10 mouse cellular contexts compared by ENCODE assay signal in the genomic region with DNA sequence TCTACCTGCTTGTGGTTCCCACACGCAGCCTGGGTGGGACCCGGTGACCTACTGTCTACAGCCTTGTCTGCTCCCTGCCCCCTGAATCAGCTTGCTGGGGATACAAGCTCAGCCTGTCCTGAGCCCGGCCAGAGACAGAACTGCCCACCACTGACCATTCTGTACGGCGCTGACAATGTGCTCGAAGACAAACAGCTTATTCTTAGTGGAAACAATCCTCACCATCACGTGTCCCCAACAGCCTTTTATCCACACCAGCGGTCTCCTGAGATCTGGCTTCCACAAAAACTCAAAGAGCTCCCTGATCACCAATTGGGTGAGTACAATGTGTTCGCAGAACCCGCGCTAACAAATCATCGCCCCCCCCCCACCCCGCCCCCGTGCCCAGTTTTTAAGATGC. TPM values are rescaled to one million over a fixed set of nuclear protein-coding genes. Genes with fewer than 3 reads are reported as not detected.
A peak's percentile ranks its signal among the peaks of the same experiment; 100 is the strongest.
DNase-seq lines count a peak whose midpoint lies in the region; ATAC-seq and TF ChIP-seq lines count a peak whose summit lies in the region.
"Had no signal": no experiment of that assay in that cellular context is flagged by ENCODE, and none has a peak within 500 bp of the region (broad histone marks: within the 10 kb centered on the region; RNA-seq: fewer than 3 reads in every experiment).

No protein-coding gene starts in this region.

- no peak overlapping the region for H3K4me3 ChIP-seq in forebrain, postnatal 0 days (ENCODE audit: low read depth, low read length)
- no peak overlapping the region for H3K4me3 ChIP-seq in liver, embryonic 16.5 days (ENCODE audit: low read depth, low read length)
- H3K4me3 ChIP-seq in intestine, embryonic 16.5 days (ENCODE audit: low read length) = no peak overlapping the region

- peaks cover 10% of the 10 kb centered on the region; the same call in 1 of the 2 replicates for H3K4me1 ChIP-seq in forebrain, postnatal 0 days (ENCODE audit: insufficient read depth)
- H3K4me1 ChIP-seq in liver, embryonic 16.5 days (ENCODE audit: control insufficient read depth, low read depth, low read length) = peaks cover 20% of the 10 kb centered on the region
- peaks cover 8% of the 10 kb centered on the region; the same call in 1 of the 2 replicates for H3K4me1 ChIP-seq in intestine, embryonic 16.5 days (ENCODE audit: control insufficient read depth, insufficient read depth, low read length)

- H3K27ac ChIP-seq in forebrain, postnatal 0 days (ENCODE audit: low read depth, low read length) = no peak overlapping the region
- no peak overlapping the region for H3K27ac ChIP-seq in liver, embryonic 16.5 days (ENCODE audit: low read length)
- H3K27ac ChIP-seq in intestine, embryonic 16.5 days (ENCODE audit: low read length) = no peak overlapping the region

- H3K4me2 ChIP-seq in forebrain, postnatal 0 days (ENCODE audit: low read depth) = 0 out of 2 replicates have a peak overlapping the region, but pooled peaks have one; percentile 100
- H3K4me2 ChIP-seq in liver, embryonic 16.5 days (ENCODE audit: low read depth, low read length) = 0 out of 2 replicates have a peak overlapping the region, but pooled peaks have one; percentile 99
- H3K4me2 ChIP-seq in intestine, embryonic 16.5 days (ENCODE audit: low read depth, low read length) = no peak overlapping the region

- H3K9me3 ChIP-seq in forebrain, postnatal 0 days (ENCODE audit: low read length) = no peaks in the 10 kb centered on the region
- no peaks in the 10 kb centered on the region for H3K9me3 ChIP-seq in liver, embryonic 16.5 days (replicated peaks; ENCODE audit: control insufficient read depth, low read length)
- no peaks in the 10 kb centered on the region for H3K9me3 ChIP-seq in intestine, embryonic 16.5 days (ENCODE audit: control insufficient read depth, low read length)

- no peak for TF ChIP-seq CTCF in forebrain, postnatal 0 days (IDR thresholded peaks at IDR 0.05; ENCODE audit: low read depth)

- peak; percentile 23 for DNase-seq in right cerebral cortex, adult 18-20 months
- no peak for DNase-seq in right cerebral cortex, postnatal 10 days (ENCODE audit: low spot score in 2 of 2)
- DNase-seq in forebrain, postnatal 0 days = no peak
- DNase-seq in spleen, postnatal 14 days (ENCODE audit: low spot score in 2 of 2) = no peak
- no peak for DNase-seq in cerebellum, adult 8-10 months
- DNase-seq: cerebellum, adult 11 months; gastrocnemius, postnatal 36 days had no signal

- H3K27me3 ChIP-seq in forebrain, postnatal 0 days (ENCODE audit: insufficient read depth, low read length) = peaks cover 22% of the 10 kb centered on the region; the same call in 1 of the 2 replicates
- H3K27me3 ChIP-seq in liver, embryonic 16.5 days (ENCODE audit: control insufficient read depth, insufficient read depth, low read depth, low read length) = peaks cover 14% of the 10 kb centered on the region; the same call in 1 of the 2 replicates
- H3K27me3 ChIP-seq in intestine, embryonic 16.5 days (replicated peaks; ENCODE audit: control insufficient read depth, insufficient read depth, low read length) = peaks cover 31% of the 10 kb centered on the region
- H3K27me3 ChIP-seq: Patski had no signal

- 11% methylated on average over 14 of the region's 14 CpGs for WGBS in forebrain, postnatal 0 days
- 52% methylated on average over 14 of the region's 14 CpGs for WGBS in liver, embryonic 16.5 days (ENCODE audit: insufficient replicate concordance)
- WGBS in intestine, embryonic 16.5 days = 45% methylated on average over 14 of the region's 14 CpGs

- H3K36me3 ChIP-seq in forebrain, postnatal 0 days (ENCODE audit: insufficient read depth) = no peaks in the 10 kb centered on the region
- H3K36me3 ChIP-seq in liver, embryonic 16.5 days (ENCODE audit: control insufficient read depth, insufficient read depth) = no peaks in the 10 kb centered on the region
- H3K36me3 ChIP-seq in intestine, embryonic 16.5 days (ENCODE audit: control insufficient read depth, insufficient read depth, low read length) = no peaks in the 10 kb centered on the region

- no peak for ATAC-seq in forebrain, postnatal 0 days
- no peak for ATAC-seq in liver, embryonic 16.5 days (ENCODE audit: low read depth)
- ATAC-seq in intestine, embryonic 16.5 days = no peak
- ATAC-seq: Patski had no signal

- no peak overlapping the region for H3K9ac ChIP-seq in forebrain, postnatal 0 days
- no peak overlapping the region for H3K9ac ChIP-seq in liver, embryonic 16.5 days (ENCODE audit: low read depth, low read length)
- no peak overlapping the region for H3K9ac ChIP-seq in intestine, embryonic 16.5 days (ENCODE audit: low read depth, low read length)

RNA-seq across cellular contexts. Expression of a gene that starts 2.6 kb away (rescaled TPM):
- 2.3 and 3.2 TPM in 2 replicates for total RNA-seq in forebrain, postnatal 0 days (2014; rRNA removed)
- 1.3 and 2.0 TPM in 2 replicates for polyA plus RNA-seq in forebrain, postnatal 0 days (2015; fragmentation: Nextera tagmentation; extraction: Ambion mirVana)
- polyA plus RNA-seq in liver, embryonic 16.5 days (2015; fragmentation: Nextera tagmentation; extraction: Ambion mirVana) = 18.5 and 20.0 TPM in 2 replicates
- 1.7 and 2.4 TPM in 2 replicates for polyA plus RNA-seq in intestine, embryonic 16.5 days (2015; fragmentation: Nextera tagmentation; extraction: Ambion mirVana)
